Mouse (Mus musculus) frontal cortex, postnatal 25 days (tissue): ENCODE measurements at regions not wholly inside any gene's neighbourhood (a gene's known extent, or its start where the extent isn't known, plus 50 kb on each side); places are given as distances from the start of the nearest gene placed in this dataset.
A peak's percentile ranks its signal among the peaks of the same experiment; 100 is the strongest.
"Not testable (repeated sequence)": the region's sequence is repeated elsewhere in the genome, so short reads cannot be mapped to it uniquely, and the experiment has no call there.

Source experiments
- DNase-seq, 2 experiments: peaks; one replicate each; pipeline ENCODE4 v3.0.0; 2022; ENCODE audit warnings: low spot score in 2 of 2

DNA sequence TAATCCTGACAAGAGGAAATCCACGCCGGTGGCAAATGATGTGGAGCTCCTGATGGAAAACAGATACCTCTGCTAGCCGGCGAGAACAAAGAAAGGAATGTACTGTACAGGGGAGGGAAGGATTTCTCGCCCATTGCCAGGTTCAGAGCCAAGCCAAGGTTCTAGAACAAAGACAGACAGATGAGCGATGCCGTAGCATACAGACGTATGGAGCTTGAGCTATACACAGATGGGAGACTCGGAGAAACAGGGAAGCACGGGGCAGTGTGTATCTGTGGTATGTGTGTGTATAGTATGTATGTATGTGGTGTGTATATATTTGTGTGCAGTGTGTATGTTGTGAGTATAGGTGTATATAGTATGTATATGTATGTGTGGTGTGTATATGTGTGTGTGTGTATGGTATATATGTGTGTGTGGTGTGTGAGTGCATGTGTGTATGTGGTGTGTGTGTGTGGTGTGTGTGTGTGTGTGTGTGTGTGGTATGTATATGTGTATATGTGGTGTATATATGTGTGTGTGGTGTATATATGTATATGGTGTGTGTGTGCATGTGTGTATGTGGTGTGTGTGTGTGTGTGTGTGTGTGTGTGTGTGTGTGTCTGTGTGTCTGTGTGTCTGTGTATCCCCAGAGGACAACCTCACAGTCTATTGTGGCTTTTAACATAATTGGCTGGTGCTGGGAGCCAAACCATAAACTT lies 140.6 kb downstream of the Cand1 start:
- DNase-seq: no peak

DNA sequence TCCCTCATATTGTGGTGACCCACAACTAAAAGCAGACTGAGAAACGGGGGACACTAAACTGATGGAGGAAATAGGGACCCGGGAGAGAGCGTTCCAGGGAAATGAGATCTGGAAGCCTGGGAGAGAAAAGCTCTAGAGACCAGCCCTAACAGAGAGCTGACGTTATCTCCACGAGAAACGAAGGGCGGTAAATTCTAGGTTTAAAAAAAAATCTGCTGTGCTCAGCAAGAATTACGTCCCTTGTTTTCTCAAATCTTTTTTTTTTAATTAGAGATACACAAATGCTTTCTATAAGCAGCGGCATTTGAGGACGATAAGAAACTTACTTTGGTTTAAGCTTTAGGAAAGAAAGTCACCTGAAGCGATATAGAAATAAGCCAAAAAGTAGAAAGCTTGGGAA lies 145.7 kb downstream of the Cand1 start:
- DNase-seq: no peak

DNA sequence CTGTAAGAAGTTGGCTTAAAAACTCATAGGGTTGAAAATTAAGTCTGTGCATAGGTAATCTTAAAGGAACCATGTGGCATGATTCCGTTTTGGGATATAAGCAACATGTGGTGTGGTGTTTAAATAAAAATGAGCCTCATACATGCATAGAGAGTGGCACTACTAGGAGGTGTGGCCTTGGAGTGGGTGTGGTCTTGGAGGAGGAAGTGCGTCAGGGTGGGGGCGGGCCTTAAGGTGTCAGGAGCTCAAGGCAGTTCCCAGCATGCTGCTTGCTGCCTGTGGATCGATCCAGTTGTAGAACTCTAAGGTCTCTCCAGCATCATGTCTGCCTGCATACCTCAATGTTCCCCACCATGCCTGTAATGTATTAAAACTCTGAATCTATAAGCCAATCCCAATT lies 152.0 kb downstream of the Cand1 start:
- no peak for DNase-seq

DNA sequence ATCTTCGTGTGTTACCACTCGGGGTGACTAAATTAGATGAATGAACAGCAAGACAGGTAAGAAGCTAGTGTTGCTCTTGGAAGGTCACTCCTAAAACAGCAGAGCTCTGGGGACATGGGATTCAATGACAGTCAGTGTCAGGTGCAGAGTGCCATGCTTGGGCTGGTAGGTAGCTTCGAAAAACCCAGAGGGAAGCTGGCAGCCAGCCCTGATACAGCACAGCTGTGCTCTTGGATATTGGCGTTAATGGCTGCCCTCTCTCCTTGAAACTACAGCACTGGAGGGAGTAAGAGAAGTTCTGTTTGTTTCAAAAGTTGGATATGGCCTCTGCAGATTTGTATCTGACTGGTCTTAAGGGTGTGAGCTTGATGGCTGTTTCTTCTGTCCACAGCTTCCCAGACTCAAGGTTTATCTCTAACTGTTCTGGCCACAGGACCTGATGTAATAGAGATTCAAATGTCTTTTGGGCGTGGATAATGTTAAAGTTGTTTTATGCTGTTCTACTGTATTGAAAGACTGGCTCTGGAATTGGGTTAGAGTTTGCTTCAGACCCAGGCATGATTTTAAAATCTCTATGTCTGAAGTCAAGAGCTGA lies 152.7 kb downstream of the Cand1 start:
- no peak for DNase-seq

DNA sequence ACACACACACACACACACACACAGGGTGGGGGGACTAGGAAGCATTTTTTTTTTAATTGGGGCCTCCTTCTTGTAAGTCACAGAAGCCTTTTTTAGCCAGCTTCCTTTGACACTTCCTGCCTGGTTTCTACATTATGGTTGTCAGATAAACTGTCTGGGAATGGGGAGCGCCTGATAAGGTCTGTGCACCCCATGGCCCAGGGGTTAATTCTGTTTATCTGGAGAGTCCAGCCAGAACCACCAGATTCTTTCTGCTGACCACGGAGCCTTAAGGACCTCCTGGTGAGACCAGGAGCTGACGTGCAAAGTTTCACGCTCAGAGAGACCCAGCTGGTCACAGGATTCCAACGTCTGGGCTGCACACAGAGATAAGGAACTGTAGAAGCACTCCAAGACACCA lies 153.4 kb downstream of the Cand1 start:
- no peak for DNase-seq

DNA sequence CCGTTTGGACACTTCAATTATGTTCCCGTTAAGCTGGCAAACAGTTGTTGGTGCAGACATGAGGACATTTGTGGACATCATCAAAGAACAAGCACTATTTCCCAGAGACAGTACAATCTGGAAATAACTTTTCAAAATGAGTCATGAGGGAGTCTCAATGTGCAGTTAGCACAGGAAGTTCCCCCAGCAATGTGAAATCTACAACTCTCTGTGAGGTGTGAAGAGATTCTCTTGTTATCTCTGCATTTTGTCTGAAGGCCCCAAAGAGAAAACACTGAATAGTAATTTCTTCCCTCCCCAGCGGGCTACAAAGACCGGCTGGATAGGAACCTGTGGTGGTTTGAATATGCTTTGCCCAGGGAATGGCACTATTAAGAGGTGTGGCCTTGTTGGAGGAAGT lies 156.4 kb downstream of the Cand1 start:
- DNase-seq: no peak

DNA sequence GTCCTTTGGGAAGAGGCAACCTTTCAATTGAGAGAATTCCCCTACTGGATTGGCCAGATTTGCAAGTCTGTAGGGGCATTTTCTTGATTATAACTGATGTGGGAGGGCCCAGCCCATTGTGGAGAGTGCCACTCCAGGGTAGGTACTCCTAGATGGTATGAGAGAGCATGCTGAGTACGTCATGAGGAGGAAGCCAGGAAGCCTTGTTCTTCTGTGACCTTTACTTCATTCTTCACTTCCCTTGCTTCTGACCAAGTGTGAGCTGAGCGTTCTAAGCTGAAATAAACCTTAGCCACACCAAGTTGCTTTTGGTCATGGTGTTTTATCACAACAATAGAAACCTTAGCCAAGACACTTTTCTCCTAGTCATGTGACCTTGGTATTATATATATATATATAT lies 157.0 kb downstream of the Cand1 start:
- no peak for DNase-seq

DNA sequence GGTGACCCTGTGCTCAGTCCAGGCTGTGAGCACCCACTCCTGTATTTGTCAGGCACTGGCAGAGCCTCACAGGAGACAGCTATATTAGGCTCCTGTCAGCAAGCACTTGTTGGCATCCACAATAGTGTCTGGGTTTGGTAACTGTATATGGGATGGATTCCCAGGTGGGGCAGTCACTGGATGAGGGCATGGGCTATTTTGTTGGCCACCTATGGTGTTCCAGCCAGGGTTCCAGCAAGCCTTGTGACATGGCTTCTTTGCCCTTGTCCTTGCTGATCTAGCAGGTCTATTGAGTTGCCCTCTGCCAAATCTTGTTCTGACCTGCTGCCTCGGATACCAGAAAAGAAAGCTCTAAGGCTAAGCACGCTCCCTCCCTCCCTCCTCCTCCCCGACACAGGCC lies 158.1 kb downstream of the Cand1 start:
- DNase-seq: not testable (repeated sequence)

DNA sequence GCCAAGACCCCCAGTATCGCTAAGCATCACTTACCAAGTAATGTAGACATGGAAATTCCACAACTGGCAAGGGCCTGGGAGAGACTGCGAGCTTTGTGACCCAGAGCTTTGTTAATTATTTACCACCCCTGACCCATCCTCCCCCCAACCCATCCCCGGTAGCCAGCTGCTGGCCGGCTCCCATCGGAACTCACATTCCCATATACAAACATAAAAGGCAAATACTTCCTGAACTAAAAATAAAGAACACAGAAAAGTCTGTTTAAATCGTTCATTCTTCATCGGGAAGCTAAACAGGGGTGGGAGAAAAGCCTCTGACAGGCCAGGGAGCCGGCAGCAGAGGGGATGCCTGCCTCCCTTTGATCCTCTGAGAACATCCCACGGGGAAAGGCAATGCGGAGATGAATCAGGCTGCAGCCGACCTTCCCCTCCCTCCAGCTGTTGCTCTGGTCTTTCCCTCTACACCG lies 163.7 kb downstream of the Cand1 start:
- no peak for DNase-seq

DNA sequence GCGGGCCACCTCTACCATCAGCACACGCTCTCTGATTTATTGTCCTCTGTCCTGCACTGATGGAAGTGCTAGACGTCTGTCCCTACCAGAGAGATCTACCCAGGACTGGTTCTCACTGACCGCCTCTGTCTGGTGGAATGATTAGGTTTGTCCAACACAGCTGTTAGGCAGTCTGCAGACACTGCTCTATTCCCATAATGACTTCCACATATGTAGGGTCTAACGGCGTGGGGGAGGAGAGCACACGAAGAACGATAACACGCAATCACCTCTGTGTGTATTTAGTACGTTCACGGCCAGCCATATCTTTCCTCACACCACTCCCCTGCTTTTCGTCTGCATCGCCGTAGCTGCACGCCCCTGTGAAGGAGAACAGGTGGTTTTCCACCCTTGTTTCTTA lies 165.0 kb downstream of the Cand1 start:
- no peak for DNase-seq

DNA sequence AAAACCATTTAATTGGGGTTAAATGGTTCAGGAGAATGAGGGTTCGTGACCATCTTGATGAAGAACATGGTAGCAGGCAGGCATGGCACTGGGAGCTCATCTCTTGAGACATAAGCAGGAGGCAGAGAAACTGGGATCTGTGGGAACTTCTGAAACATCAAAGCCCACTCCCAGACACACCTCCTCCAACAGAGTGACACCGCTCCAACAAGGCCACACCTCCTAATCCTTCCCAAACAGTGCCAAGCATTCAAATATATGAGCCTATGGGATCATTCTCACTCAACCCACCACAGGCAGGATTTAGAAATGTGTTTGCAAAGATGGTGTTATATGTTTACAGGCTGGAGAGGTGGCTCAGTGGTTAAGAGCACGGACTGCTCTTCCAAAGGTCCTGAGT lies 165.9 kb downstream of the Cand1 start:
- DNase-seq: no peak

DNA sequence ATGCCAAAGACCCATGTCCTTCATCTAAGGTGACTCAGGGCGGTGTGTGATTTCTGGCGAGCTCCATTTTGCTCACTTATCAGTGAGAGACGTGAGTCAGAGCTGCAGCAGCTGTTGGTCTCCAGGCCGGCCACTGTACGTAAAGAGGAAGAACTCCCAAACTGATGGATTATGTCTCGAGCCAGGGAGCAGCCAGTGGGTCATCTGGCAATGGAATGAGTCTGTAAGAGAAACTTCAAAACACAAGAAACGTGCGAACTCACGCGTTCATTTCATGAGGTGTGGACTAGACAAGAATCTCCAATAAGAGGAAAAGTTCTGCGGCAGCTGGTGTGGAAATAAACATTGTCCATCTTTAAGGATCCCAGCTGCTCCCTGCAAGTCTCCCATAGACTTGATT lies 170.4 kb downstream of the Cand1 start:
- no peak for DNase-seq

DNA sequence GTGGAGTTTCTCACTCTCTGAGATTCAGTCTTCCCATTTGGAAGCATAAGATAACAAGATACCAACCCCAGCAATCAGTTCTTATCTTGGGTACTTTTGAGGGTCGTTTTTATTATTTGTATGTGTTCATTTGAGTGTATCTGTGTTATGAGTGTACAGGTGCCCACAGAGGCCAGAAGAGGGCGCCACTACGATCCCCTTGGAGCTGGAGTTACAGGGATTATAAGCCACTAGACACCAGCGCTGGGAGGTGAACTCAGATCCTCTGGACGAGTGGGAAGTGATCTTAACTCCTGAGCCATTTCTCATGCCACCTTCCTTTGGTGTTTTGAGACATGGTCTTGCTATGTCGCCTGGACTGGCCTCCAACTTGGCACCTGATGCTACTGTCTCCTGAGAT lies 172.0 kb downstream of the Cand1 start:
- DNase-seq: no peak

DNA sequence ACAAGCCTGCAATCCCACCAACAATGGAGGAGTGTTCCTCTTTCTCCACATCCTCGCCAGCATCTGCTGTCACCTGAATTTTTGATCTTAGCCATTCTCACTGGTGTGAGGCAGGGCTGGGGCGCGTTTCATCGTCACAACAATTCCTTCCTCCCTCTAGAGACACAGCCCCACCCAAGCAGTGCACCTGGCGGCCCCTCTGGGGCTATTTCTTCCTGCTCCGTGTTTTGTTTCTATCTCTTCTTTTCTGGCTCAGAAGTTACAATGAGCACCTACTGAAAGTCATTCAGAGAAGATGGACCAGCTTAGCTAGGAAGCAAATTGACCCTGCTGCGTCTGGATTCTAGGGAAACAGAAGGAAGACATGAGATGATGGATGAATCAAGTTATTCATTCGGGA lies 172.5 kb downstream of the Cand1 start:
- DNase-seq: no peak

DNA sequence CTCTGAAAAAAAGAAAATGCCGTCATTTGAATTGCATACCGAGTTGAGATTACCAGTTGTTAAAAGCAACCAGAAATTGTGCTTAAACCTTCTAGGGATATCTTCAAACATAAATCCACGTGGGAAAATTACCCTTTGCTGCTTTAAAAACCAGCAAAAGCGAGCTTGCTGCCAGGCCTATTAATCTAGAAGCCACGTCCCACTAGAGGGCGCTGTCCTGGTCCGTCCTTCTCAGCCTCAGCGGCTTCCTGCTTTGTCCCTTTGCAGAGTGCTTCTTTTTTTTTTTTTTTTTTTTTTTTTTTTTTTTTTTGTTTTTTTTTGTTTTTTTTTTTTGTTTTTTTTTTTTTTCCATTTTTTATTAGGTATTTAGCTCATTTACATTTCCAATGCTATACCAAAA lies 173.9 kb downstream of the Cand1 start:
- peak; percentile 47 to 50 for DNase-seq

DNA sequence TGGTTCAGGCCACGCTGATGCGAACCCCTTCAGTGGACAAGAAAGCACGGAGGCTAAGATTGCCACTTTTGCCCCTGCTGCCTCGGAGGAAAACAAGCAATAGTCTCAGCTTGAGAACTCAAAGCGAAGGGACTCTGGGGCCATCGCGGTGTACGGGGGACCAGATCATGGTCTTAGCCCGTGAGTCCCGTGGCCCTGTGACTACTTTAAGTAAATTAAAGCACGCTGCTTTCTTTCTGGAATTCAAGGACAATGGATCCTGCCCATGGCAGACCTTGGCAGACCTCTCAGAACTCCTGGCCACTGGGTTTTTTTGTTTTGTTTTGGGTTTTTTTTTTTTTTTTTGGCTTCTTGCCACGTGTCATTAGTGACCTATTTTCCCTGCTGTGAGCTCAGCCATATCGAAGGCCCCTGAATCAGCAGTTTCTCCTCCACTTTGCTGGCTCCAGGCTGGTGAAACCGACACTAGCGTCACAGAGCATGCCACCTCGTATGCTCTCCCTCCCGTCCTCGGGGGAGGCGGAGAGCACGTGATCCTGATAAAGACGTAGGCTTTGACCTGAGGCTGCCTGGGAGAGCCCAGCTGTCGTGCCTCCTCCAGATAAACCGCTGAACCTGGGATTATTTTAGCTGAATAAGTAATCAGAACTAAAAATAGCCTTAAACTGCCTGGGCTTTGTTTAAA lies 174.6 kb downstream of the Cand1 start:
- no peak for DNase-seq

DNA sequence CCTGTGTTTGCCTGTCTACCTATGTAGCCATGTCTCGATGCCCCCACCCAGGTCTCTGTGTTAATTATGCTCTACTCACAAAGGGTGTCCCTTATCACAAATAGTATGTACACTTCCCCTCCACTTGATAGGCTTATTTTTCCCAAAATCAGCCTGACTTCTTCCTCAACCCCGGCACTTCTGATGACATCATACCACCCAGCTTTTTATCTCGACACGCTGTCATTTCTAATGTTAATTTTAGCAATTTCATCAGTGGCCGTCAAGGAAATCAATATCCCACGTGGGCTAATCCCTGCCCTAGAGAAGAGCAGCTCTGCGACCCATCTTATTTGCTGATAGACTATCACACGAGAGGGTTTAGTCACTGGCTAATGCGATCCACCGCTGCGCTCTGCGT lies 175.6 kb downstream of the Cand1 start:
- DNase-seq: no peak

DNA sequence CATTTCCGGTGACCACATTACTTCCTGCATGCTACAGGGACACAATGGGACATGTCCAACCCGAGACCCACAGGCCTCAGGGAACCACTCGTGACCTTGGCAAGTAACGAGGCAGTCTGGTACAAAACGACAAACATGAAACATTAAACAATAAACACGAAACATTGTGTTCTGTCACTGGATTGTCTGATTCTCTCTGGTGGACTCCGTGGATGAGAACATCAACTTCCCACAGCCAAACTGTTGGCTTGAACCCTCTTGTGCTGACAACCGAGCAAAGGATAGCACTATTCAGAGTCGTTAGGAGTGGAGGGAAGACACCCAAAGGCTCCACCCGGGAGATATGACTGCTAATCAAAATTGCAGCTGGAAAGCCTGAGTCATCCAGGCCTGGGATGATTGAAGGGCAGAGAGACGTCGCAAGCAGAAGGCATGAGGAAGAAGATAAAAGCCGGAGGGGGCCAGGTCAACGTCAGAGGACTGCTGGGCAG lies 176.6 kb downstream of the Cand1 start:
- no peak for DNase-seq

DNA sequence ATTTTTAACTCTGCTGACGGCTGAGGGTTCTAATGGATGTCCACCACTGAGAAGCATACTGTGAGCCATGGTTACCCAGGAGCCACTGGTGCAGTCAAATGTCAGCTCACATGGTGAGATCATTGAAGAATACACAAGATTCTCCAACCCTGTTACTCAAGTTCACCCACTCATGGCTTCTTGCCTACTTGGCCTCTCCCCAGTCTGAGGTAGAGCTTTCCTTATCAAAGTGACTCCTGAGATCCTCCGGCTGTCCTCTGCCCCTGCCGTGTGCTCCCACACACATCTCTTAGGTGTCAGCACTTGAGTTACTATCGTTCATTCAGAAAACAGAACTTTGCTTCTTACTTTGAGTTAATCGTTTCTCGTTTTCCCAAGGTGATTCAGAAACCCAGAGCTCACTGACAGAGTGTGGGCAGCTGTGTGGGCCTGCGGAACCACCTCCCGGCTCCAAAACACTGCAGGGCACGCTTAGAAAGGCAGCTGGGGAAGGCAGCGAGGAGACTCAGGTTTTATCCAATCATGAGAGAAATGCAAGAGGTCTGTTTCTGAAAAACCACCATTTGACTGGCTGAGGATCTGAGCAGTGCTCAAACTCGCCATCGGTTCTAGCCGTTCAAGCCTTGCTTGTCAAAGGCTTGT lies 177.8 kb downstream of the Cand1 start:
- no peak for DNase-seq

DNA sequence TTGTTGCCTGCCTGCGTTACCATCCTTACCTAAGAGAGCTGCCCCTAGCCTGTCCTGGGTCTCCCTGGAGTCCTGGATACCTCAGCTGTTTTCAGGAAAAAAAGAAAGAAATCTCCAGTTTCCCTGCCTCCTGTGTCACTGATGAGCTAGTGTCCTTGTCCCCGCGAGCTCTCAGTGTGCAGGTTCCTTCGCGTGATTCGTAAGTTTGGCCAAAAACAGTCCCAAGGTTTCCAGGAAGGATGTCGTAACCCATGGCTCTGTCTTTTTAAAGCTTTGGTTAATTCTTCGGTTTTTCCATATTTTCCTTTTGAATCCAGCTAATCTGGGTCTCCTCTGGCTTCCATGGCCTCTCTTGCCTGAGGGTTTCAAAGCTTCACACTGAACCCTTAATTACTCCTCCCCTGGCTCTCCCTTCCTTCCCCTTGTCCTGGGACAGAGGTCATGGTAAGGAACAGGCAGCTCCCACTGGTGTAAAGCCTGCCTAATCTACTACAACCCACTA lies 178.5 kb downstream of the Cand1 start:
- no peak for DNase-seq

DNA sequence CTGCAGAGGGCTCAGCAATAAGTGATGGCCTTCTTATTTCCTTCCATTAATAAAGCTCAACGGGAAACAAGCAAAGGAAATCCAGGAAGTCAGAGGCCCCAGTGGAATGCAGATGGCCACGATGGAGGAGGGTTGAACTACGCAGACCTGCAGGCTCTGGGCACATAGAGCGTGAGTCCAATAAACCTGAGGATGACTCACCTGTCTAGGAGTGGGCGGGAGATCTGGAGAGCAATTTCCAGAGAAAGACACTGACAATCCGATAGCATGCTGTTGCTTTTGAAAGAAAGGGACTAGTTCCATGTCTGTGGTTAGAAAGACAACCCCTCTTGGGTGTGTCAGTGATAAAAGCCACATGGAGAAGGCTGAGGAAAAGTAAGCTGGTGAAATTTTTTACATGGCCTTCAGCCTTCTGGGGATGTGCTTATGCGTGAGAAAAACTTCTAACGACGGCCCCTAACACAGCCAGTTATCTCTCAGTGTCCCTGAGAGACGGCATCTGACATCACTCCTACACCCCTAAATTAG lies 181.3 kb downstream of the Cand1 start:
- DNase-seq: no peak

DNA sequence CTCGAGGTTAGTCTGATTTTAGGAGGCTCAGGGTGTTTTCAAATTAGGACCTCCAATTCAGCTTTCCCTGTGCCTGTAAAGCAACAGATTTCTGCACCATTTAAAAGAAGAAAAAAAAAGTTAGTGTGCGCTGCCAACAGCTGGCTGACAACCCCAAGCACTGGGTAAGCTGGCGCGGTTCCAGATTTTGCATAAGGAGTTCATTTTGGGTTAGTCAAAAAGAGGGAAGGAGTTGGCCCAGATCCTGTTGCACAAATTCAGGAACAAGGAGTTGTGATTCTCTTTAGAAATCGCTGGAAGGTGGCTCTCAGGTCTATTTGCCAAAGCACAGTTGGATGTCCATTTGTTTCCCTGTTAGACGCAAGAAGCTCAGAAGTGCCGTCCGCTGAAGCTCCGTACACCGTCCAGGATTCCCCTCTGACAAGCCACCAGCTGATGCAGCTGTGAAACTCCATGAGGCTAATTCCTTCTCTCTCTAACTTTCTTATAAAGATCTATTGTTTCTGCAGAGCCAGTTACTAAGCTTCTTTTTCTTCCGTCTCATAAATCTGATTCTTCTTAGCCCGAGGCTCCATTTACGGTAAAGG lies 184.6 kb downstream of the Cand1 start:
- DNase-seq: peak; percentile 43 to 59
